ENCODE assay signal across 8 mouse cellular contexts in genomic region chr7:65643861-65644421, GRCm38 (mm10). TPM values are rescaled to one million over a fixed set of nuclear protein-coding genes. Genes with fewer than 3 reads are reported as not detected.
A peak's percentile ranks its signal among the peaks of the same experiment; 100 is the strongest.
DNase-seq lines count a peak whose midpoint lies in the region; ATAC-seq lines count a peak whose summit lies in the region.

No protein-coding gene starts in this region.

- no peak overlapping the region for H3K9ac ChIP-seq in kidney, embryonic 14.5 days (ENCODE audit: low read depth, low read length)
- no peak overlapping the region for H3K9ac ChIP-seq in forebrain, embryonic 11.5 days (ENCODE audit: low read length)
- no peak overlapping the region for H3K9ac ChIP-seq in intestine, embryonic 16.5 days (ENCODE audit: low read depth, low read length)
- no peak overlapping the region; the same call in 1 of the 2 replicates for H3K9ac ChIP-seq in midbrain, embryonic 13.5 days (replicated peaks)

- H3K4me3 ChIP-seq in kidney, embryonic 14.5 days (ENCODE audit: low read length) = peak overlapping the region; percentile 57
- H3K4me3 ChIP-seq in forebrain, embryonic 11.5 days (ENCODE audit: low read depth, low read length) = peak overlapping the region; percentile 56
- H3K4me3 ChIP-seq in intestine, embryonic 16.5 days (ENCODE audit: low read length) = peak overlapping the region; percentile 73
- peak overlapping the region; percentile 60 for H3K4me3 ChIP-seq in midbrain, embryonic 13.5 days (replicated peaks)

- no peaks in the 10 kb centered on the region for H3K9me3 ChIP-seq in kidney, embryonic 14.5 days (ENCODE audit: control insufficient read depth, low read length)
- no peaks in the 10 kb centered on the region for H3K9me3 ChIP-seq in forebrain, embryonic 11.5 days (ENCODE audit: control insufficient read depth, low read length)
- H3K9me3 ChIP-seq in intestine, embryonic 16.5 days (ENCODE audit: control insufficient read depth, low read length) = no peaks in the 10 kb centered on the region
- H3K9me3 ChIP-seq in midbrain, embryonic 13.5 days = 0 out of 2 replicates have a peak, but pooled peaks cover 2% of the 10 kb centered on the region

- H3K27me3 ChIP-seq in kidney, embryonic 14.5 days (ENCODE audit: control insufficient read depth, insufficient read depth, low read length) = peaks cover 6% of the 10 kb centered on the region
- peaks cover 2% of the 10 kb centered on the region; the same call in 1 of the 2 replicates for H3K27me3 ChIP-seq in forebrain, embryonic 11.5 days (ENCODE audit: control insufficient read depth, insufficient read depth, low read length)
- H3K27me3 ChIP-seq in intestine, embryonic 16.5 days (replicated peaks; ENCODE audit: control insufficient read depth, insufficient read depth, low read length) = no peaks in the 10 kb centered on the region
- peaks cover 22% of the 10 kb centered on the region for H3K27me3 ChIP-seq in midbrain, embryonic 13.5 days

- 41% methylated on average over 6 of the region's 6 CpGs for WGBS in kidney, embryonic 14.5 days
- 40% methylated on average over 6 of the region's 6 CpGs for WGBS in forebrain, embryonic 11.5 days
- 33% methylated on average over 6 of the region's 6 CpGs for WGBS in intestine, embryonic 16.5 days
- 34% methylated on average over 6 of the region's 6 CpGs for WGBS in midbrain, embryonic 13.5 days

- no peak for ATAC-seq in kidney, embryonic 14.5 days (ENCODE audit: low FRiP score, low TSS enrichment)
- peak; percentile 6; the same call in 1 of the 2 replicates for ATAC-seq in forebrain, embryonic 11.5 days (replicated peaks; ENCODE audit: low FRiP score)
- ATAC-seq in intestine, embryonic 16.5 days = no peak
- ATAC-seq in midbrain, embryonic 13.5 days = peak; percentile 9
- no peak for ATAC-seq in erythroid progenitor cell, adult 5-6 weeks (replicated peaks; ENCODE audit: low FRiP score, poor library complexity, severe bottlenecking)

- DNase-seq in kidney, postnatal 36 days = no peak
- no peak for DNase-seq in forebrain, embryonic 11.5 days (ENCODE audit: low spot score)
- no peak for DNase-seq in frontal cortex, postnatal 36 days (ENCODE audit: low spot score in 2 of 2)
- no peak for DNase-seq in layer of hippocampus, adult 9-10 months (ENCODE audit: low spot score)

- H3K36me3 ChIP-seq in kidney, embryonic 14.5 days (ENCODE audit: control insufficient read depth, insufficient read depth, low read length) = no peaks in the 10 kb centered on the region
- H3K36me3 ChIP-seq in forebrain, embryonic 11.5 days (ENCODE audit: control insufficient read depth, insufficient read depth, low read length) = no peaks in the 10 kb centered on the region; the same call in 1 of the 2 replicates
- no peaks in the 10 kb centered on the region for H3K36me3 ChIP-seq in intestine, embryonic 16.5 days (ENCODE audit: control insufficient read depth, insufficient read depth, low read length)
- peaks cover 15% of the 10 kb centered on the region for H3K36me3 ChIP-seq in midbrain, embryonic 13.5 days

- H3K4me2 ChIP-seq in kidney, embryonic 14.5 days (replicated peaks; ENCODE audit: low read depth, low read length) = peak overlapping the region; percentile 70
- H3K4me2 ChIP-seq in forebrain, embryonic 11.5 days (ENCODE audit: low read depth, low read length, severe bottlenecking) = peak overlapping the region; percentile 78
- H3K4me2 ChIP-seq in intestine, embryonic 16.5 days (ENCODE audit: low read depth, low read length) = peak overlapping the region; percentile 92
- peak overlapping the region; percentile 67 for H3K4me2 ChIP-seq in midbrain, embryonic 13.5 days (replicated peaks)

- no peak overlapping the region for H3K27ac ChIP-seq in kidney, embryonic 14.5 days (ENCODE audit: low read depth, low read length)
- no peak overlapping the region for H3K27ac ChIP-seq in forebrain, embryonic 11.5 days (ENCODE audit: low read depth, low read length)
- H3K27ac ChIP-seq in intestine, embryonic 16.5 days (ENCODE audit: low read length) = no peak overlapping the region
- H3K27ac ChIP-seq in midbrain, embryonic 13.5 days = 0 out of 2 replicates have a peak overlapping the region, but pooled peaks have one; percentile 85

- H3K4me1 ChIP-seq in kidney, embryonic 14.5 days (ENCODE audit: control insufficient read depth, insufficient read depth, low read length) = no peaks in the 10 kb centered on the region
- 0 out of 2 replicates have a peak, but pooled peaks cover 6% of the 10 kb centered on the region for H3K4me1 ChIP-seq in forebrain, embryonic 11.5 days (replicated peaks; ENCODE audit: control insufficient read depth, insufficient read depth, low read length)
- peaks cover 4% of the 10 kb centered on the region; the same call in 1 of the 2 replicates for H3K4me1 ChIP-seq in intestine, embryonic 16.5 days (ENCODE audit: control insufficient read depth, insufficient read depth, low read length)
- peaks cover 7% of the 10 kb centered on the region for H3K4me1 ChIP-seq in midbrain, embryonic 13.5 days (replicated peaks)

RNA-seq across cellular contexts. Expression of gene Tarsl2, which starts 0.8 kb away (rescaled TPM):
- 6.8 and 14.0 TPM in 2 replicates for polyA plus RNA-seq in kidney, embryonic 14.5 days (2014; fragmentation: Nextera tagmentation; extraction: Ambion mirVana)
- 13.2 and 14.2 TPM in 2 replicates for polyA plus RNA-seq in forebrain, embryonic 11.5 days (2014; fragmentation: Nextera tagmentation; extraction: Ambion mirVana)
- polyA plus RNA-seq in intestine, embryonic 16.5 days (2015; fragmentation: Nextera tagmentation; extraction: Ambion mirVana) = 5.9 and 6.6 TPM in 2 replicates
- polyA plus RNA-seq in midbrain, embryonic 13.5 days (2015; fragmentation: Nextera tagmentation; extraction: Ambion mirVana) = 10.1 and 11.2 TPM in 2 replicates
- 21.4 and 27.8 TPM in 2 replicates for total RNA-seq in erythroid progenitor cell, adult 5-6 weeks (2015; ENCODE audit: low replicate concordance)
- total RNA-seq in erythroid progenitor cell, adult 5-6 weeks (2017; ENCODE audit: low replicate concordance) = 51.6 and 56.6 TPM in 2 replicates

RNA-seq across cellular contexts. Expression of gene Tm2d3, which starts 47.0 kb away (rescaled TPM):
- 87.0 and 108 TPM in 2 replicates for polyA plus RNA-seq in kidney, embryonic 14.5 days (2014; fragmentation: Nextera tagmentation; extraction: Ambion mirVana)
- 65.9 and 69.6 TPM in 2 replicates for polyA plus RNA-seq in forebrain, embryonic 11.5 days (2014; fragmentation: Nextera tagmentation; extraction: Ambion mirVana)
- 78.0 and 87.3 TPM in 2 replicates for polyA plus RNA-seq in intestine, embryonic 16.5 days (2015; fragmentation: Nextera tagmentation; extraction: Ambion mirVana)
- 78.5 and 82.1 TPM in 2 replicates for polyA plus RNA-seq in midbrain, embryonic 13.5 days (2015; fragmentation: Nextera tagmentation; extraction: Ambion mirVana)
- 9.2 and 10.8 TPM in 2 replicates for total RNA-seq in erythroid progenitor cell, adult 5-6 weeks (2015; ENCODE audit: low replicate concordance)
- total RNA-seq in erythroid progenitor cell, adult 5-6 weeks (2017; ENCODE audit: low replicate concordance) = 10.3 and 17.1 TPM in 2 replicates

Comparison
In these comparisons a context has a peak if more than half of its experiments do, and no peak if none do; other contexts are left out.
1. ATAC-seq: peak in forebrain, embryonic 11.5 days (single experiment) and midbrain, embryonic 13.5 days (single experiment); none in kidney, embryonic 14.5 days (single experiment), intestine, embryonic 16.5 days (single experiment) and erythroid progenitor cell, adult 5-6 weeks (single experiment).
2. Peak in every context shown above with its lines, with median percentiles within 50 percentile points of each other: H3K4me2 ChIP-seq and H3K4me3 ChIP-seq.